Mouse (Mus musculus): Measurements from ENCODE around the gene Hip1r.

- TF ChIP-seq POLR2A (IDR thresholded peaks at IDR 0.05; ENCODE audit: insufficient read depth, low read depth, low read length), result no peak
- no peak for TF ChIP-seq CTCF (IDR thresholded peaks at IDR 0.05; ENCODE audit: insufficient read depth, low read depth, low read length)
Observed at GRCm38 (mm10) chr5:124010077-124010476, 36.6 kb downstream of the Hip1r start.
